Mouse (Mus musculus) intestine, postnatal 0 days (tissue): ENCODE data around the gene Isg20l2. TPM values are rescaled to one million over a fixed set of nuclear protein-coding genes. Genes with fewer than 3 reads are reported as not detected.

Experiments
- ATAC-seq: fragments of 200-750 bp; cut with Nextera tagmentation; 2 replicates; pipeline ENCODE4 v1.8.0; 2017; ENCODE audit warnings: mild to moderate bottlenecking, moderate TSS enrichment, moderate library complexity
- H3K27ac ChIP-seq: fragments of 300-500 bp; sonication (generic); 2 replicates; pipeline ENCODE4 v1.5.1; 2014; ENCODE audit warnings: mild to moderate bottlenecking, low read depth, low read length, moderate library complexity
- H3K27me3 ChIP-seq: fragments of 300-500 bp; sonication (generic); replicated peaks from 2 replicates; pipeline ENCODE4 v1.6.1; 2014; ENCODE audit warnings: low read length, mixed read lengths; ENCODE audit not compliant: control insufficient read depth, insufficient read depth
- H3K36me3 ChIP-seq: fragments of 300-500 bp; sonication (generic); 2 replicates; pipeline ENCODE4 v1.6.1; 2014; ENCODE audit warnings: mild to moderate bottlenecking, moderate library complexity; ENCODE audit not compliant: control insufficient read depth, insufficient read depth
- H3K4me1 ChIP-seq: fragments of 300-500 bp; sonication (generic); replicated peaks from 2 replicates; pipeline ENCODE4 v1.6.1; 2014; ENCODE audit warnings: antibody characterized with exemption, low read length, mixed read lengths; ENCODE audit not compliant: control insufficient read depth, insufficient read depth
- H3K4me2 ChIP-seq: fragments of 300-500 bp; sonication (generic); replicated peaks from 2 replicates; pipeline ENCODE4 v1.6.1; 2014; ENCODE audit warnings: low read depth, mild to moderate bottlenecking, moderate library complexity
- H3K4me3 ChIP-seq: fragments of 300-500 bp; sonication (generic); 2 replicates; pipeline ENCODE4 v1.5.1; 2014; ENCODE audit warnings: low read depth, low read length
- H3K9ac ChIP-seq: fragments of 300-500 bp; sonication (generic); 2 replicates; pipeline ENCODE4 v1.6.1; 2014; ENCODE audit warnings: mild to moderate bottlenecking, low read depth, low read length
- H3K9me3 ChIP-seq: fragments of 300-500 bp; sonication (generic); 2 replicates; pipeline ENCODE4 v1.6.1; 2016; ENCODE audit warnings: mixed run types; ENCODE audit not compliant: control insufficient read depth
- CTCF ChIP-seq: sonication (generic); IDR thresholded peaks from 2 replicates; pipeline ENCODE4 v1.5.1; 2016; ENCODE audit warnings: low read depth, mild to moderate bottlenecking, control low read depth, antibody characterized with exemption, moderate library complexity
- WGBS: fragments of 180-500 bp; shearing (Covaris S2); extraction: QIAGEN DNeasy Blood & Tissue Kit; methylation state at CpG from one replicate; pipeline ENCODE4 v1.1.7; 2014; 5-methylcytosine and 5-hydroxymethylcytosine counted together
- polyA plus RNA-seq: library from polyadenylated mRNA; unstranded; fragments of >200 nt; fragmentation: Nextera tagmentation; extraction: Ambion mirVana; gene quantifications from 2 replicates; pipeline ENCODE4 v1.2.1, GENCODE M21; 2015

Gene Isg20l2
- polyA plus RNA-seq, 1 experiment from 2014 or later: 13.9 TPM

DNA sequence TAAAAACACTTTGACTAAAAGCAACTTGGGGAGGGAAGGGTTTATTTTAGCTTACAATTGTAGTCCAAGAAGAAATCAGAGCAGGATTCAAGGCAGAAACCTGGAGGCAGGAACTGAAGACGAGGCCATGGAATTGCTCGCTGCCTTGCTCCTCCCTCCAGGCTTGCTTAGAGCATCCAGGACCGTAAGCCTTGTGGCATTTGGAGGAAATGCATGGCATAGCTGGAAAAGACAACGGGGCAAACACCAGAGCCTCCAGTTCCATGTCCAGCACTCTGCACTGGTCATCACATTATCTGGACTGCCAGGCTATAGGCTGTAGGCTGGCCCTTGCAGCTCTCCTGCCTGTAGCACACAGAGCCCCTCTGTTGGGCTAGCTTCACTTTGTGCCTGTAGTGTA, 4.4 kb downstream of the Isg20l2 start:
- Histone ChIP-seq H3K36me3 (peaks cover 36% of the 10 kb centered on the region), H3K27me3 (no peaks in the 10 kb centered on the region), H3K9ac (no peak overlapping the region), H3K9me3 (no peaks in the 10 kb centered on the region), H3K27ac (peak overlapping the region; percentile 35; the same call in 1 of the 2 replicates), H3K4me2 (no peak overlapping the region), H3K4me1 (no peaks in the 10 kb centered on the region; the same call in 1 of the 2 replicates), H3K4me3 (no peak overlapping the region)
- 71% methylated on average over 4 of the region's 4 CpGs for WGBS
- TF ChIP-seq CTCF: 0 out of 2 replicates have a peak, but pooled peaks have one; percentile 20
- ATAC-seq: no peak

DNA sequence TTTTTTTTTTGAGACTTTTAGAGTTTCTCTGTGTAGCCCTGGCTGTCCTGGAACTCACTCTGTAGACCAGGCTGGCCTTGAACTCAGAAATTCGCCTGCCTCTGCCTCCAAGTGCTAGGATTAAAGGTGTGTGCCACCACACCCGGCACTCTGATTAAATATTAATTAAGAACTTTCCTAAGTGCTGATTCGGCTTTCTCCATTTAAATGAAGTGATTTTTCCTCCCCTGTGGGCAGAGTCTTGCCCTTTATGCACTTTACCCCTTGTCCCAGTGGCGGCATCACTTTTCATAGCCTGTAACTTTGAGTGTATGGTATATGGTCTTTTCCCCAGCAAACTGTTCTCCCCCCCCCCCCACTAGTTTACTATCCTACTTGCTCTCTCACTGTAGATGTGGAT, 5.1 kb downstream of the Isg20l2 start:
- Histone ChIP-seq H3K9ac (no peak overlapping the region), H3K36me3 (peaks cover 43% of the 10 kb centered on the region), H3K9me3 (no peaks in the 10 kb centered on the region), H3K27ac (no peak overlapping the region), H3K4me2 (no peak overlapping the region), H3K4me3 (no peak overlapping the region), H3K27me3 (no peaks in the 10 kb centered on the region), H3K4me1 (no peaks in the 10 kb centered on the region; the same call in 1 of the 2 replicates)
- WGBS: 49% methylated on average over 4 of the region's 4 CpGs
- no peak for ATAC-seq
- no peak for TF ChIP-seq CTCF

DNA sequence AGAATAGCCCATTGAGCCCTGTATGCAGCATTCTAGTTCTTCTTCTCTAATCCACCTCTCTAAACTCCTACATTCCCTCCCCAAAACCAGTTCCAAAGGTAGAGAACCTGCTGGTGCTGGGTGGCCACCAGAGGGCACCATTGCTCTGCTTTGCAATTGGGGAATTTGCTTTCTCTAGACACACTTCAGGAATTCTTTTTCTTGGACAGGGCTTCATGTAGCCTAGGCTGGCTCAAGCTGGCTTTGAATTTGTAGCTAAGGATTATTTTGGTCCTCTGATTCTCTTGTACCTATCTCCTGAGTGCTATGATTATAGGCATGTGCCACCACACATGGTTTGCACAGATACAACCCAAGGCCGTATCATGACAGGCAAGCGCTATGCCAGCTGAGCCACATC, 5.7 kb downstream of the Isg20l2 start:
- Histone ChIP-seq H3K4me1 (no peaks in the 10 kb centered on the region; the same call in 1 of the 2 replicates), H3K4me2 (no peak overlapping the region), H3K36me3 (peaks cover 48% of the 10 kb centered on the region), H3K27me3 (no peaks in the 10 kb centered on the region), H3K4me3 (no peak overlapping the region), H3K9ac (no peak overlapping the region), H3K9me3 (no peaks in the 10 kb centered on the region), H3K27ac (no peak overlapping the region)
- WGBS: 95% methylated on average over 2 of the region's 2 CpGs
- peak; percentile 37; the same call in 1 of the 2 replicates for ATAC-seq
- TF ChIP-seq CTCF: peak; percentile 96

DNA sequence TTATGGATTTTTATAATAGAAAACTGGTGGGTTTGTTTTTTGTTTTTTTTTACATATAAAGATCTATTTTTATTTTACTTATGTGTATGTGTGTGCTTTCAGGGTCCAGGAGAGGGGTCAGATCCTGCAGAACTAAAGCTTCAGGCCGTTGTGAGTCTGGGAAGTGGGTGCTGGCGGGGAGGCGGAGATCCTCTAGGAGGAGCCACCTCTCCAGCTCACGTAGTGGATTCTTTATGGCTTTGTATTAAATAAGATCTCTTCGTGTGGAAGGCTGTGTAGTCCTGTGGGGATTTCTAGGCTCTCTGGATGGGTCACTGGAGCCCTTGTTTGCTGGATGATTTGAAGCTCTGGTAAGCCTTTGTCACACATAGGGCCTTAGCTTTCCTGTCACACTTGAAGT, 10.5 kb downstream of the Isg20l2 start:
- Histone ChIP-seq H3K9me3 (no peaks in the 10 kb centered on the region), H3K4me3 (no peak overlapping the region), H3K27me3 (no peaks in the 10 kb centered on the region), H3K27ac (no peak overlapping the region), H3K36me3 (peaks cover 51% of the 10 kb centered on the region), H3K9ac (no peak overlapping the region), H3K4me2 (no peak overlapping the region), H3K4me1 (no peaks in the 10 kb centered on the region)
- no peak for ATAC-seq
- 68% methylated on average over 5 of the region's 5 CpGs for WGBS
- TF ChIP-seq CTCF: no peak

DNA sequence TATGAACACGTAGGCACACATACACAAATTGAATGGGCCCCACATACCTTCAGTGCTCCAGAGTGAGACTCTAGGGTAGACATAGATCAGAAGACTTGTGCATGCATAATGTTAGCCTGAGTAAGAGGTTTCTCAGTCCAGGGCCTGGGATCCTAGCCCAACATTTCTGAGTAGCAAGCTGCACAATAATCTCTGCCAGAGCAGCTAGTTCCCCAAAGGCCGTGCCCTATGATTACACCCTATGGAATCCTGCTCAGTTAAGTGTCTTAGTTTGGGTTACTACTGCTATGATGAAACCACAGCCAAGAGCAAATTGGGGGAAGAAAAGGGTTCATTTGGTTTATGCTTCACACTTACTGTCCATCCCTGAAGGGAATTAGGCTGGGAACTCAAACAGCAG, 12.4 kb downstream of the Isg20l2 start:
- H3K9ac ChIP-seq: no peak overlapping the region
- H3K9me3 ChIP-seq: no peaks in the 10 kb centered on the region
- H3K36me3 ChIP-seq: peaks cover 46% of the 10 kb centered on the region
- WGBS: 86% methylated on average over 2 of the region's 2 CpGs
- H3K4me2 ChIP-seq: no peak overlapping the region
- peaks cover 4% of the 10 kb centered on the region for H3K27me3 ChIP-seq
- H3K4me3 ChIP-seq: no peak overlapping the region
- no peak for TF ChIP-seq CTCF
- H3K27ac ChIP-seq: no peak overlapping the region
- ATAC-seq: no peak
- H3K4me1 ChIP-seq: no peaks in the 10 kb centered on the region

DNA sequence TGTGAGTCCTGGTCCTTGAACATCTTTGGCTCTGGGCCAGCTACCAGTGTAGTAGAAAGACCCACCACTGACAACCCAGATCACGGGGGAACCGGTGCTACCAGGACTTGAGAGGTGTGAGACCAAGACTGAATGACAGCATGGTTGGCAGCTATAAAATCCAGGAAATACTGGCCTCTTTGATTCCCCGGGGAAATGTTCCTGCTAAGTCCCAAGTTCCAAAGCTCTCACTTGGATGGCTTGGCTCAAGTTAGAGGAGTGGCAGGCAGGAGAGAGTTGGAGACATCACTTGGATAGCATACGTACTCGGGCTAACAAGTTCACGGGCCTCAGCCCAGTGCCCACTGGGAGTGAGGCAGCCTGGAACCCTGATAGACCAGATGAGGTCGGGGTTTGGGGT, 13.5 kb downstream of the Isg20l2 start:
- H3K9ac ChIP-seq: no peak overlapping the region
- peaks cover 14% of the 10 kb centered on the region for H3K27me3 ChIP-seq
- peaks cover 39% of the 10 kb centered on the region for H3K36me3 ChIP-seq
- H3K27ac ChIP-seq: no peak overlapping the region
- TF ChIP-seq CTCF: no peak
- H3K4me3 ChIP-seq: no peak overlapping the region
- H3K4me1 ChIP-seq: no peaks in the 10 kb centered on the region
- no peak overlapping the region for H3K4me2 ChIP-seq
- no peak for ATAC-seq
- H3K9me3 ChIP-seq: no peaks in the 10 kb centered on the region
- WGBS: 69% methylated on average over 7 of the region's 7 CpGs
